Mouse (Mus musculus): ENCODE measurements around the gene Cldn10. TPM values are rescaled to one million over a fixed set of nuclear protein-coding genes. Genes with fewer than 3 reads are reported as not detected.

The Cldn10 gene
- polyA plus RNA-seq, 1 experiment from 2014 or later: 1.7 TPM

GRCm38 (mm10) chr14:118765951-118766350, 21.8 kb upstream of the Cldn10 start:
- no peaks in the 10 kb centered on the region for H3K36me3 ChIP-seq
- H3K4me2 ChIP-seq (replicated peaks): no peak overlapping the region
- H3K4me1 ChIP-seq: no peaks in the 10 kb centered on the region
- WGBS: 83% methylated on average over 7 of the region's 7 CpGs
- no peak overlapping the region for H3K4me3 ChIP-seq
- peaks cover 11% of the 10 kb centered on the region; the same call in 1 of the 2 replicates for H3K27me3 ChIP-seq
- no peak overlapping the region for H3K9ac ChIP-seq
- ATAC-seq (ENCODE audit: insufficient number of reproducible peaks, insufficient read depth, low FRiP score, low TSS enrichment): no peak
- no peaks in the 10 kb centered on the region for H3K9me3 ChIP-seq
- H3K27ac ChIP-seq: no peak overlapping the region

- Histone ChIP-seq H3K9ac (no peak overlapping the region), H3K4me2 (replicated peaks) (no peak overlapping the region), H3K27ac (no peak overlapping the region), H3K4me1 (no peaks in the 10 kb centered on the region), H3K9me3 (no peaks in the 10 kb centered on the region), H3K4me3 (no peak overlapping the region), H3K27me3 (peaks cover 11% of the 10 kb centered on the region; the same call in 1 of the 2 replicates), H3K36me3 (no peaks in the 10 kb centered on the region)
- 83% methylated on average over 5 of the region's 5 CpGs for WGBS
- no peak for ATAC-seq (ENCODE audit: insufficient number of reproducible peaks, insufficient read depth, low FRiP score, low TSS enrichment)
Measured at GRCm38 (mm10) chr14:118766368-118766767, 21.3 kb upstream of the Cldn10 start.

GRCm38 (mm10) chr14:118767673-118768353, 19.9 kb upstream of the Cldn10 start:
- Histone ChIP-seq H3K36me3 (no peaks in the 10 kb centered on the region), H3K4me3 (no peak overlapping the region), H3K9me3 (no peaks in the 10 kb centered on the region), H3K27ac (no peak overlapping the region), H3K4me2 (replicated peaks) (no peak overlapping the region), H3K4me1 (no peaks in the 10 kb centered on the region), H3K27me3 (peaks cover 11% of the 10 kb centered on the region; the same call in 1 of the 2 replicates), H3K9ac (no peak overlapping the region)
- WGBS: 29% methylated on average over 14 of the region's 14 CpGs
- peak; percentile 76 for ATAC-seq (ENCODE audit: insufficient number of reproducible peaks, insufficient read depth, low FRiP score, low TSS enrichment)

- Histone ChIP-seq H3K27ac (no peak overlapping the region), H3K27me3 (peaks cover 11% of the 10 kb centered on the region; the same call in 1 of the 2 replicates), H3K9ac (no peak overlapping the region), H3K4me2 (replicated peaks) (no peak overlapping the region), H3K4me1 (no peaks in the 10 kb centered on the region), H3K9me3 (no peaks in the 10 kb centered on the region), H3K4me3 (no peak overlapping the region), H3K36me3 (no peaks in the 10 kb centered on the region)
- 58% methylated on average over 17 of the region's 17 CpGs for WGBS
- no peak for ATAC-seq (ENCODE audit: insufficient number of reproducible peaks, insufficient read depth, low FRiP score, low TSS enrichment)
Measured at GRCm38 (mm10) chr14:118768354-118768713, 19.4 kb upstream of the Cldn10 start.

- no peaks in the 10 kb centered on the region for H3K9me3 ChIP-seq
- H3K9ac ChIP-seq: no peak overlapping the region
- 92% methylated on average over 3 of the region's 3 CpGs for WGBS
- no peaks in the 10 kb centered on the region for H3K36me3 ChIP-seq
- no peaks in the 10 kb centered on the region for H3K4me1 ChIP-seq
- no peak overlapping the region for H3K4me2 ChIP-seq (replicated peaks)
- H3K4me3 ChIP-seq: no peak overlapping the region
- ATAC-seq (ENCODE audit: insufficient number of reproducible peaks, insufficient read depth, low FRiP score, low TSS enrichment): no peak
- H3K27me3 ChIP-seq: peaks cover 7% of the 10 kb centered on the region; the same call in 1 of the 2 replicates
- no peak overlapping the region for H3K27ac ChIP-seq
Measured at GRCm38 (mm10) chr14:118773668-118774067, 14.0 kb upstream of the Cldn10 start.

GRCm38 (mm10) chr14:118774507-118775428, 12.9 kb upstream of the Cldn10 start:
- 81% methylated on average over 12 of the region's 12 CpGs for WGBS
- Histone ChIP-seq H3K36me3 (no peaks in the 10 kb centered on the region), H3K4me1 (no peaks in the 10 kb centered on the region), H3K4me2 (replicated peaks) (no peak overlapping the region), H3K4me3 (no peak overlapping the region), H3K9ac (no peak overlapping the region), H3K9me3 (no peaks in the 10 kb centered on the region), H3K27me3 (no peaks in the 10 kb centered on the region), H3K27ac (no peak overlapping the region)
- no peak for ATAC-seq (ENCODE audit: insufficient number of reproducible peaks, insufficient read depth, low FRiP score, low TSS enrichment)

GRCm38 (mm10) chr14:118775554-118775953, 12.2 kb upstream of the Cldn10 start:
- 86% methylated on average over 1 of the region's 1 CpGs for WGBS
- H3K36me3 ChIP-seq: no peaks in the 10 kb centered on the region
- ATAC-seq (ENCODE audit: insufficient number of reproducible peaks, insufficient read depth, low FRiP score, low TSS enrichment): 0 out of 2 replicates have a peak, but pooled peaks have one; percentile 56

GRCm38 (mm10) chr14:118776372-118776771, 11.3 kb upstream of the Cldn10 start:
- Histone ChIP-seq H3K27me3 (no peaks in the 10 kb centered on the region), H3K4me3 (no peak overlapping the region), H3K4me2 (replicated peaks) (no peak overlapping the region), H3K9ac (no peak overlapping the region), H3K36me3 (no peaks in the 10 kb centered on the region), H3K4me1 (no peaks in the 10 kb centered on the region), H3K9me3 (no peaks in the 10 kb centered on the region), H3K27ac (no peak overlapping the region)
- no peak for ATAC-seq (ENCODE audit: insufficient number of reproducible peaks, insufficient read depth, low FRiP score, low TSS enrichment)
- WGBS: 82% methylated on average over 2 of the region's 2 CpGs

More at GRCm38 (mm10) chr14:118775554-118775953, 12.2 kb upstream of the Cldn10 start:
- Histone ChIP-seq H3K27me3 (no peaks in the 10 kb centered on the region), H3K4me1 (no peaks in the 10 kb centered on the region), H3K4me3 (no peak overlapping the region), H3K9ac (no peak overlapping the region), H3K27ac (no peak overlapping the region), H3K9me3 (no peaks in the 10 kb centered on the region), H3K4me2 (replicated peaks) (no peak overlapping the region)

GRCm38 (mm10) chr14:118777478-118777877, 10.2 kb upstream of the Cldn10 start:
- ATAC-seq (ENCODE audit: insufficient number of reproducible peaks, insufficient read depth, low FRiP score, low TSS enrichment): no peak
- Histone ChIP-seq H3K9ac (no peak overlapping the region), H3K4me3 (no peak overlapping the region), H3K27me3 (no peaks in the 10 kb centered on the region), H3K36me3 (no peaks in the 10 kb centered on the region), H3K9me3 (no peaks in the 10 kb centered on the region), H3K4me1 (no peaks in the 10 kb centered on the region), H3K4me2 (replicated peaks) (no peak overlapping the region), H3K27ac (no peak overlapping the region)
- WGBS: 87% methylated on average over 4 of the region's 4 CpGs

- Histone ChIP-seq H3K4me1 (no peaks in the 10 kb centered on the region), H3K27me3 (no peaks in the 10 kb centered on the region), H3K4me3 (no peak overlapping the region), H3K4me2 (replicated peaks) (no peak overlapping the region), H3K36me3 (no peaks in the 10 kb centered on the region), H3K27ac (no peak overlapping the region), H3K9ac (no peak overlapping the region), H3K9me3 (no peaks in the 10 kb centered on the region)
- WGBS: 87% methylated on average over 7 of the region's 7 CpGs
- ATAC-seq (ENCODE audit: insufficient number of reproducible peaks, insufficient read depth, low FRiP score, low TSS enrichment): no peak
Measured at GRCm38 (mm10) chr14:118781601-118782000, 6.1 kb upstream of the Cldn10 start.

GRCm38 (mm10) chr14:118782241-118782640, 5.5 kb upstream of the Cldn10 start:
- ATAC-seq (ENCODE audit: insufficient number of reproducible peaks, insufficient read depth, low FRiP score, low TSS enrichment): no peak
- Histone ChIP-seq H3K27ac (no peak overlapping the region), H3K36me3 (no peaks in the 10 kb centered on the region), H3K4me2 (replicated peaks) (no peak overlapping the region), H3K9ac (no peak overlapping the region), H3K4me3 (no peak overlapping the region), H3K27me3 (no peaks in the 10 kb centered on the region), H3K9me3 (no peaks in the 10 kb centered on the region), H3K4me1 (no peaks in the 10 kb centered on the region)
- 63% methylated on average over 3 of the region's 3 CpGs for WGBS
